Mouse (Mus musculus): ENCODE measurements around the gene 3830406C13Rik.
"Not testable (repeated sequence)": the region's sequence is repeated elsewhere in the genome, so short reads cannot be mapped to it uniquely, and the experiment has no call there.

The 3830406C13Rik gene

GRCm38 (mm10) chr14:12284141-12284912 lies at the start of gene 3830406C13Rik:
Gene 3830406C13Rik (plus strand): TSS chr14:12284173.
- in situ Hi-C loops (cut with MboI; ENCODE audit: low sequenced_read_pairs): no loop called here

DNA sequence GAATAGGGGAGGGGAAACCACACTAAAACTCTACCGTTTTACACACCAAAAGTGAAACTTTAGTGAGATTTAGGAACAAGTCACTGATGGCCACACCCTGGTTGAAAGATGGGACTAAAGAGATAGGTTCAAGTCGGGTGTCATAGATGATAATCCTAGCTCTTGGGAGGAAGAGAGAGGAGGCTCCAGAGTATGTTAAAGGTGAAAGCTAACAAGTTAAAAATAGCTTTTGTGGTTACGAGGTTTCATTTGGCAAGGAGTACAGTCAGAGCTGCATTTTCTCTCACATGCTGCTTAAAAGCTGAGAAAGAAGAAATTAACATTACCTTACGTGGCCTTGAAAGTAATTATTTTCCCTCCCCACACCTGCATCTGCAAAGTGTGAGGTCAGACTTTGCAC lies 40.2 kb upstream of the 3830406C13Rik start:
- in situ Hi-C loops (cut with MboI; ENCODE audit: low sequenced_read_pairs): no loop called here

GRCm38 (mm10) chr14:12276031-12276430 lies 7.9 kb upstream of the 3830406C13Rik start:
- in situ Hi-C loops (cut with MboI; ENCODE audit: low sequenced_read_pairs): no loop called here

DNA sequence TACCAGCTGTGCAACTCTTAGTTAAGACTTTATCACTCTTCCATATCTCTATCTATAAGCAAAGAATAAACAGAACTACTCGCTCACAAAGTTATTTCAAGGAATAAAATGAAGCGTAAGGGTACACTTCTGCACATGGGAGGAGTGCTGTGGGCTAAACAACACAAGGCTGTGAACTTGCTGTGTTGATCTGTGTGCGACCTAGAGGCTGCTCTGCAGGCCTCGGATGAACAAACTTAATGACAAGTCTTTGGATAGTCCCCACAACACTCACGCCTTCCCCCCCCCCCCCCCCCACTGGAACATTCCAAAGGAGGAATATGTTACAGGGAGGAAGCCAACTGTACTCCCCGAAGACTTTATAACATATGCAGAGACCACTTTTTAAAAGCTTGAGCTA lies 332 bp upstream of the 3830406C13Rik start, which contains the start of gene Gm49355:
Gene Gm49355, plus strand, starts transcription at position 336 of the 400 bp plus-strand sequence.
- in situ Hi-C loops (cut with MboI; ENCODE audit: low sequenced_read_pairs): no loop called here

DNA sequence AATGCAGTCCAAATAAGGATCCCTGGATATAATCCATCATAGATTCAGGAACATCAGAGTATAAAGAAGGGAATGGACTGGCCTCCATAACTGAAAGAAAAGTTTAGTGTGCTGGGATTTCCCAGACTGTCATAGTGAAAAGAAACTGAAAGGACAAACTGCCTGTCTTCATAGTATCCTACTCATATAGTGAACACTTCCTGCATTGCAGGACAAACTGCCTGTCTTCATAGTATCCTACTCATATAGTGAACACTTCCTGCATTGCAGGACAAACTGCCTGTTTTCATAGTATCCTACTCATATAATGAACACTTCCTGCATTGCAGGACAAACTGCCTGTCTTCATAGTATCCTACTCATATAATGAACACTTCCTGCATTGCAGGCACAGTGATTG lies 5.8 kb downstream of the 3830406C13Rik start:
- in situ Hi-C loops (cut with MboI; ENCODE audit: low sequenced_read_pairs): not testable (repeated sequence)

DNA sequence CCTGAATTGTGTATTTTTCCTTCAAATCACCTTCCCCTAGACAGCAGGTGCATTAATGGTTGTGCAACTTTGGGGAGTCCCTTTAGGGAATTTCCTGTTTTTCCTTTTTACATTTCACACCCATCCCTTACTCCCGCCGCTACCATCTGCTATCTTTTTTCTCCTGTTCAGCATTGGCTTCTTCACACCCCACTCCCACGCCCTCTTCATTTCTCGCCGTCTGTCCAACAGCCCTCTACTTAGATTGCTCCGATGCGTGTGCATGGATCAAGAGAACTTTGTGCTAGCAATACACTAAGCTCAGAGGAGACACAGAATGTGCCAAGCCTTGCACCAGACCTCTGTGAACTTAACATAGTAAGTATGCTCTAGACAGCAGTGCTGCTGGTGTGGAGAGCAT lies 12.4 kb downstream of the 3830406C13Rik start:
- in situ Hi-C loops (cut with MboI; ENCODE audit: low sequenced_read_pairs): no loop called here

DNA sequence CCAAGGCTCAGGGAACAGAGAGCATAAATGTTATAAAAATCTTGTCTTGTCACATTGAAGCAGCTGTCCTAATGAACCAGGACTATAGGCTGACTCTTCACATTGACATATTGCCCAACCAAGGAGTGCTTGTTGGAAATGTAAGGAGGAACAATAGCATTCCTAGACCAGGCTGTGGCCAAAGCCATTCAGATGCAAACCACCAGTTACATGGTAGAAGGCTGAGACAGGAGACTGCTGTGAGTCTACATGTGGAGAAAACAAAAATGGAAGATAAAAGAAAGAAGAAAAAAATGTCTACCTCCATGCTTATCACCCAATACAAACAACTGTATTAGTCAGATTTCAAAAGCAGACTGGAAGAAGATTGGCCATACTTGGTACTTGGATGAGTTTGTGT lies 15.2 kb downstream of the 3830406C13Rik start:
- in situ Hi-C loops (cut with MboI; ENCODE audit: low sequenced_read_pairs): no loop called here

DNA sequence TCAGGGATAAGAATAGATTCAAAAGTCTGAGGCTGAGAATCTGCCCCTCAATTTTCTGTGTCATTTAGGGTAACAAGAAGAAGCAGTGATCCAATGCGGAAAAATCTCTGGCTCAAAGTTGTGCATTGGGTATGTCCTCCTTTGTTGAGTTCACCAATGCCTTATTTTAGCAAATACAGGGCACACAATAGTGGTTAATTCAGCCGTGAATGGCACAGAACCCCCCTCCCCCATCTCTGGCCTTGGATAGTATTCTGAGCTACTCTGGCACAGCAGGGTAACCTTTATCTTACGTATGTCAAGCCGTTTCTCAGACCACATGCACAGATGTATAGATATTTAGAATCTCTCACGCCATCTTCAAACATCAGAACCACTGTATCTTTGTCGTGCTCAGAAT lies 15.7 kb downstream of the 3830406C13Rik start:
- in situ Hi-C loops (cut with MboI; ENCODE audit: low sequenced_read_pairs): no loop called here

- in situ Hi-C loops (cut with MboI; ENCODE audit: low sequenced_read_pairs): no loop called here
These were observed 16.3 kb downstream of the 3830406C13Rik start for GRCm38 (mm10) chr14:12300275-12300674.

GRCm38 (mm10) chr14:12300677-12301076 lies 16.7 kb downstream of the 3830406C13Rik start:
- in situ Hi-C loops (cut with MboI; ENCODE audit: low sequenced_read_pairs): no loop called here

- in situ Hi-C loops (cut with MboI; ENCODE audit: low sequenced_read_pairs): no loop called here
These were observed 19.1 kb downstream of the 3830406C13Rik start for GRCm38 (mm10) chr14:12303106-12303505.

GRCm38 (mm10) chr14:12333622-12334021 lies 49.6 kb downstream of the 3830406C13Rik start:
- in situ Hi-C loops (cut with MboI; ENCODE audit: low sequenced_read_pairs): no loop called here

DNA sequence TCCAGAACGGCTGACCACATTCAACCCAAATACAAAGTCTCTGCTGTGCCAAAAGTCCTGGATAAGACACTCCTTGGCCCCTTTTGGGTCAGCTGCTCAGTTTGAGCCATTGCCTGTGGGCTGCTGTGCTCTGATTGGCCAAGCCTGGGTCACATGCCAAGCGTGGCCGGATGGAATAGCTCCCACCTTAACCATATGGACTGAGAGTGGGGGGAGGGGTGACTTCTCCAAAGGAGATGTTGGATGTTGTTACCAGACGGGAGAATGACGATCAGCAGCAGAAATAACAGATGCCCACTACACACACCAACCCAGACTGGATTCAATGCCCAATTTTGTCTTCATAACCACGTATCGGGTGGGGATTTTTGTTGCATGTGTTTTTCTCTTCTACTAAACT lies 51.0 kb downstream of the 3830406C13Rik start:
- in situ Hi-C loops (cut with MboI; ENCODE audit: low sequenced_read_pairs): no loop called here

DNA sequence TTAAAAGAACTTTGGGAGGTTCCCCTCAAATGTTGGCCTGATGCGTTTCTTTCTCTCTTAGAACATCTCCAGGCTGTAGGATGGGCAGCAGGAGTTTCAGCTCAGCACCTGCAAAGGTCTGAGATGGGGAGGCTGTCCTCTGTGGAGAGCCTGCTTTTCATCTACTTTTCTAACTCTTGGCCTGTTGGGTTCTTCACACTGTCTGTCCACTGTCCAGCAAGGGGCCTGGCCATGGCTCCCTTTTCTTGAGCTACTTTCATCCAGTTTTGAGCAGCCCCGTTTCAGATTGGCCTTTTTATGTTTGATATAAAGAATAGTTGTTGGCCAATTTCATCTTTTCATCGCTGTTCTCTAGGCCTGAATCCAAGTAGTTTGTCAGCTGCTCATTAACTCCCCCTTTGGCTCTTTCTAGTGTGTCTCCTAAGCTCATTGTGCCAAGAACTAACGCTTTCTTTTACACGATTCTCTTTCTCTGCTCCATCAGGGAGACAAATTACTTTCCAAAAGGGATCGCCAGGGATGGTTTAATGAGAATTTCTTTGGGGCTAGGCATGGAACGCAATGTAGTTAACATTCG lies 53.5 kb downstream of the 3830406C13Rik start:
- in situ Hi-C loops (cut with MboI; ENCODE audit: low sequenced_read_pairs): no loop called here

- in situ Hi-C loops (cut with MboI; ENCODE audit: low sequenced_read_pairs): no loop called here
These were observed 54.2 kb downstream of the 3830406C13Rik start for GRCm38 (mm10) chr14:12337998-12338809.

DNA sequence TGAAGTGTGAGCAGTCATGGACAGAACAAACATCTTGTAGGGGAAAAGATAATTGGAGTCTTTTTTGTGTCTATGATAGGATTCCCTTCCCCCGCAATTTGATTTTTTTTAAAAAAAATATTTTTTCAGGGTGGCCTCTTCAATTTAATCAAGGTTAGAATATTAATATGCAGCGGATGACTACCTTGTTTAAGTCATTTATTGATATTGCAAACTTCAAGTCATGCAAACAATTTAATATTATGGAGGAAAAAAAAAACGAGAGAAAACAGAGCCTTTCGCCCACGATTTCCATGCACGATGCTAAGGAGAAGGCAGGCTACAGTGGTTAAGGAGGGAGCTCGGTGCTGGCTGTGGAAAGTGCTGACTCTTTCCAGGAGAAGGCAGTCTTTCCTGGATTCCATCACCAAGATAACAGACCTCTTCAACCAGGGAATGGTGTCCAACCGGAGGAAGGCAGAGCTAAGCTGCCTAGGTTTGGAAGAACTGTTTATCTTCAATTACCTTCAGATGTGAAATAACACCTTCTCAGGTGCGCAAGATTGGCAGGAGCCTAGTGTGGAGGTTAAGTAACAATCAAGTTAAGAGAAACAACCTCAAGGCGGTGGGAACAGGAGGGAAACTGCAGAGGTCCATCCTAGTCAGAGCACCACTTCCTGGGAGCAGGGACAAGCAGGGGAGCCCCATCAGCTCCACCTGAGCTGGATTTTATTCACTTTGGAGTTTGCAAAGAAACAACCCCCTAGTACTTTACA lies 55.0 kb downstream of the 3830406C13Rik start:
- in situ Hi-C loops (cut with MboI; ENCODE audit: low sequenced_read_pairs): no loop called here

DNA sequence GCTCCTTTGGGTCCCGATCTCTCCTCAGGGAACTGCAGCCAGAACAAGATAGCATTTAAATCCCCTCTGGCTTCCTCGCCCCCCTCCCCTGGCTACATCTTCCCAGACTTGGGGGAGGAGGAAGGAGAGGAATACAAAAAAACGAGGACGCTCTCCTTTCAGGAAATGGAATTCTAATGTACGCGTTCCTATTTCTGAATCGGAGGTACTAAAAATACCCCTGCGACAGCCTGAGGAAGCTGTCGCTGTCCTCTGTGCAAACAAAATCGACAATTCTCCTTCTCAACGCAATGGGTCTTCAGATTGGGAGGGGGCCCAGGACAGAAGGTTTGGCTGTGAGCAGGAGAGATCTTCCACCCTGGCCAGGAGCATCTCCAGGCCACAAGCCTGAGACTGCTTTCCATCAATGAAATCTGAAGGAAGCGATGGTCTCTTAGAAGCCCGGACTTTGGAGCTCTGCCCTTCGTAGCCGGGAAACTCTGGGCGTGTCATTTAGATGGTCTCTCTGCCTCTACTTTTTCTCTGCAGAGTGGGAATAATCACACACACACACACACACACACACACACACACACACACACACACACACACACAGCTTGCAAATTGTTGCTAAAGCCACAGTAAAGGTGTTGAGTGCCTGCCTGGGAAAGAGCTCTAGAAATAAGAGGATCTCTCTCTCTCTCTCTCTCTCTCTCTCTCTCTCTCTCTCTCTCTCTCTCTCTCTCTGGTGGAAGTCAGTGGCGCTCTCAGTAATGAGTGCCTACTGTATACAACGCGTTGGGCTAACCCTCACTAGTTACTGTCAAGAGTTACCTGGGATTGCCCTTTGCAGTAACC lies 56.5 kb downstream of the 3830406C13Rik start:
- in situ Hi-C loops (cut with MboI; ENCODE audit: low sequenced_read_pairs): no loop called here

- in situ Hi-C loops (cut with MboI; ENCODE audit: low sequenced_read_pairs): no loop called here
These were observed 57.3 kb downstream of the 3830406C13Rik start for GRCm38 (mm10) chr14:12341075-12341788.

DNA sequence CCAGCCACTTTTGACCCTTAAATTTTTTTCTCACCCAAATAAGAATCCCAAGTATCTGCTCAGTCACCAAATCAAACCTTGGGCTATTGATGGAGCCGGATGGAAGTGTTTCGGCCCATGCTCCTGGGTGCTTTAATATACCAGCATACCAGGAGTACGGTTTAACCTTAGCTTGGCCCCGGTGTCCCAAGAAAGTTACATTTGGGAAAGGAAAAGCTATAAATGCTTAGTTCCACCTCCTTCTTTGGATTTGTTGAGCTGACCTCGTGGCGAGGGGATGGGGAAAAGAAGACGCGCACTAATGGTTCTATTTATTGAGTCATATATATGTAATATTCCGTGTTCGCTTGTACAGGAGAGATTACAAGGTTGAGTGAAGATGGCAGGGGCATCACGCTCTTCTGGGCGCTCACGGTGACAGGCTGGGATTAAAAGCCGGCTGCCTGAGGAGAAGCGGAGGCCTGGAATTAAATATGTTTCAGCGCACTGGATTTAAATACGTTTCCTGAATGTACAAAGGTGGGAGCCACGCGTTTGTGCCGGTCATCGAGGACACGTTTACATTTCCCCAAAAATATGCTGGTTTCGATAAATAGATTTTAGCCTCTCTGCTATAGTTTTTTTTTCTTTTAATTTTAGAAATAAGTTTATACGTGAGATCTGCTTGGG lies 58.0 kb downstream of the 3830406C13Rik start:
- in situ Hi-C loops (cut with MboI; ENCODE audit: low sequenced_read_pairs): no loop called here

Data from CH12F3 (cell line).